Mouse (Mus musculus) pancreas, adult 10 weeks (tissue): Measurements from ENCODE around the gene Vmn1r165. TPM values are rescaled to one million over a fixed set of nuclear protein-coding genes. Genes with fewer than 3 reads are reported as not detected.

Experiments used
- polyA plus RNA-seq: library from polyadenylated mRNA; stranded (reverse); fragments of 350-450 nt; fragmentation: Illumina TruSeq; extraction: RNeasy Lipid Tissue Mini Kit (QIAGEN cat#74804); gene quantifications from one replicate; pipeline ENCODE4 v1.2.3, GENCODE M21; 2015; ENCODE audit warnings: low read depth, low replicate concordance; ENCODE audit not compliant: insufficient read depth

Vmn1r165 gene
- not detected for polyA plus RNA-seq

DNA sequence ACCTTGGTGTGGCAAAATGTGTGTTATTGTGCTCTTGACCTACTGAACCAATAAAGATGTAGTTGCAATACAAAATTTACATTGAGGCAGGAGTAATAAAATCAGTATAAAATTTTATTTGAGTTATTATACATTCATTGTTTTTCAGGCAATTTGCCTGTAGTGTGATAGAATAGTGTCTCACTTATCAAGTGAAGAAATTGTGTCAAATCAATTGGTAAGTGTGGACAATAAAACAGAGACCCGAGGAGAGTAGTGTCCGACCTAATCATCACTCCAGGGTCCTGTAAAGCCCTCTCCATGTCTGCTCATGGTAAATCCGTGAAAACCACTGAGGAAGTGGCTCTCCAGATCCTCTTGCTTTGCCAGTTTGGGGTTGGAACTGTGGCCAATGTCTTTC lies at the start of gene Vmn1r165:
Vmn1r165 (plus strand) TSS at position 301 of the 400 bp plus-strand sequence.

GRCm38 (mm10) chr7:23251582-23251981 lies 34.5 kb downstream of the Vmn1r165 start, which contains the start of gene Vmn1r166:
Vmn1r166 (minus strand) TSS chr7:23251682.

Other genes with a start within 250 kb of the Vmn1r165 start
- gene Gm4214, start 232.7 kb upstream of the Vmn1r165 start, polyA plus RNA-seq, result not detected
- gene Gm4216, start 197.4 kb upstream of the Vmn1r165 start, polyA plus RNA-seq, result not detected
- not detected for gene Vmn1r163, start 161.8 kb upstream of the Vmn1r165 start, polyA plus RNA-seq
- not detected for gene Gm8720, start 149.9 kb upstream of the Vmn1r165 start, polyA plus RNA-seq
- gene Gm10662, start 72.9 kb upstream of the Vmn1r165 start, polyA plus RNA-seq, result not detected
- gene Vmn1r166, start 34.4 kb downstream of the Vmn1r165 start, polyA plus RNA-seq, result not detected
- not detected for gene Gm6902, start 61.6 kb downstream of the Vmn1r165 start, polyA plus RNA-seq
- gene Nlrp4e, start 83.9 kb downstream of the Vmn1r165 start, polyA plus RNA-seq, result not detected
- gene Nlrp5, start 168.6 kb downstream of the Vmn1r165 start, polyA plus RNA-seq, result not detected